Mouse (Mus musculus) CH12.LX (cell line): ENCODE measurements around the gene Rpn1.

Source experiments
- CHD1 ChIP-seq: IDR thresholded peaks from 2 replicates; pipeline ENCODE4 v1.6.1; 2012; ENCODE audit warnings: low read depth, low read length, improper control_type of control experiment, inconsistent platforms
- CHD2 ChIP-seq: IDR thresholded peaks from 2 replicates; pipeline ENCODE4 v1.6.1; 2011; ENCODE audit warnings: low read length, improper control_type of control experiment
- CTCF ChIP-seq, 2 experiments: IDR thresholded peaks in 1 of 2; conservative IDR thresholded peaks in 1 of 2; 2 replicates each; pipeline ENCODE4 v1.5.1; 2011 to 2012; ENCODE audit warnings: low read depth in 2 of 2, low read length in 2 of 2, improper control_type of control experiment in 1 of 2, inconsistent platforms in 1 of 2, mild to moderate bottlenecking in 1 of 2, moderate library complexity in 1 of 2
- NELFE ChIP-seq: IDR thresholded peaks from 2 replicates; pipeline ENCODE4 v1.6.1; 2011; ENCODE audit warnings: low read depth, low read length, improper control_type of control experiment
- POLR2A ChIP-seq: IDR thresholded peaks from 2 replicates; pipeline ENCODE4 v1.6.1; 2011; ENCODE audit warnings: low read depth, mild to moderate bottlenecking, improper control_type of control experiment, low read length
- RAD21 ChIP-seq: IDR thresholded peaks from 2 replicates; pipeline ENCODE4 v1.6.1; 2011; ENCODE audit warnings: low read depth, mild to moderate bottlenecking, low read length, improper control_type of control experiment, moderate library complexity
- SMC3 ChIP-seq: IDR thresholded peaks from 2 replicates; pipeline ENCODE4 v1.6.1; 2011; ENCODE audit warnings: low read depth, low read length, improper control_type of control experiment
- USF1 ChIP-seq: IDR thresholded peaks from 2 replicates; pipeline ENCODE4 v1.6.1; 2014; ENCODE audit warnings: low read depth, mild to moderate bottlenecking, inconsistent platforms, low read length, improper control_type of control experiment

DNA sequence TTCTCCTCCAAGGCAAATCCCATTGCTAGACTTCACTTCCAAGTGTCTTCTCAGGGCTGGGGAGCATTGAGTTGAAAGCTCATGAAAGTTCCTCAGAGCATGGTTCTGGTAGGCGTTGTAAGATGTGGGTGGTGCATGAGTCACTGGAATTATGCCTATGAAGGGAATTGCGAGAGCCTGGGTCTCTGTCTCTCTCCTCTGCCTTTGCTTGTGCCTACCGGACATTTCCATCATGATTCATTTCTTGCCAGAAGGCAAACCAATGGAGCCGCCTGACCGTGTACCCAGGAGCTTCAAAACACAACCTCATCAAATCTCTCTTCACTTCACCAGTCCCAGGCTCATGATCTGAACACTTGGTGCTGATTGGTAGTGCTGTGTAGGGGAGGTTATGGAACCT lies 27.4 kb upstream of the Rpn1 start:
- no peak for TF ChIP-seq SMC3
- TF ChIP-seq CTCF (conservative IDR thresholded peaks at IDR 0.05 in 1 of 2, IDR thresholded peaks at IDR 0.05 in 1 of 2; ENCODE audit: low read depth in 2 of 2, low read length in 2 of 2): no peak
- no peak for TF ChIP-seq CHD2
- TF ChIP-seq USF1: no peak
- TF ChIP-seq CHD1: no peak
- no peak for TF ChIP-seq POLR2A
- no peak for TF ChIP-seq RAD21
- no peak for TF ChIP-seq NELFE
